Mouse (Mus musculus): Measurements from ENCODE around the gene Kdm2b. TPM values are rescaled to one million over a fixed set of nuclear protein-coding genes. Genes with fewer than 3 reads are reported as not detected.

Gene Kdm2b
- total and polyA plus RNA-seq, 3 experiments, result 29.2 to 48.9 TPM; not detected in 1

DNA sequence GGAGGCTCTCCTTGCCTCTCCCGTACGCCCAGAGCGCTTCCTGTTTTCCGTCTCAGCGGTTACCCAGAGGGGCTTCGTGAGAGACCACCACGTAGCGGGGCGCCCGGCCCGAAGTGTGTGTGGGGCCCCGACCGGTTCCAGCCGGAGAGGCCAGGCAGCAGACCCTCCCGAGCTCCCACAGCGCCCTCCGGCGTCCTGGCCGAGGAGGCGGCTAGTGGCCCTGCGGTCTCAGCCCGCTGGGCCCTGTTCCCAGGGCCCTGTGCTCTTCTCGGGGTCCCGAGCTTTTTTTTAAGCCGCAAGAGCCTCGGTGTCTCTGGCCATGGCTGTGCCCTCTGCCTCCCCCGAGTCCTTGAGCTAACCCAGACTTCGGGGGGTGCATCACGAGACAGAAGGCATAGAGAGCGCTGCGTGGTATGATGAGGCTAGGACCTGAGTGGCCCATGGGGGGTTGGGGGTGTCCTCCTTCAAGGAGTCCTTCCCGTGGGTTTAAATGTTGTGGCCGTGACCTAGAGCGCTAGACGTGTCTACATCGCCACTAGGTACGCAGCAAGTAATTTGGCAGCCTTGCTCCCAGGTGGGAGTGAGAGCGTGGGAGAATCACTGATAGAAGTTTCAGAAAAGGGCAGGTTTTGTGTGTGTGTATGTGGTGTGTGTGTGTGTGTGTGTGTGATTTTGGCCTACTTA, 139.2 kb downstream of the Kdm2b start:
- Histone ChIP-seq H3K27ac (ENCODE audit: control insufficient read depth, low read depth, low read length) (peak overlapping the region; percentile 61), H3K9ac (ENCODE audit: control insufficient read depth, low read depth, low read length, poor library complexity, severe bottlenecking) (peak overlapping the region; percentile 91), H3K27me3 (ENCODE audit: control insufficient read depth in 1 of 2, insufficient read depth in 2 of 2, low read length in 2 of 2) (no peaks in the 10 kb centered on the region), H3K36me3 (ENCODE audit: control insufficient read depth in 1 of 2, insufficient read depth in 2 of 2, low read length in 2 of 2) (peaks cover 0 to 15% of the 10 kb centered on the region in 2 experiments; a peak in 2 of 4 replicates), H3K4me1 (ENCODE audit: control insufficient read depth in 1 of 2, insufficient read depth in 2 of 2, low read length in 2 of 2) (peaks cover 5 to 13% of the 10 kb centered on the region in 2 experiments; a peak in 3 of 4 replicates), H3K4me3 (ENCODE audit: control insufficient read depth in 1 of 2, insufficient read depth in 1 of 2, low read depth in 2 of 2, low read length in 2 of 2) (peak overlapping the region; percentile 82 to 89), H3K9me3 (replicated peaks; ENCODE audit: insufficient read depth, low read length) (no peaks in the 10 kb centered on the region), H3K79me2 (ENCODE audit: control insufficient read depth, insufficient read depth, low read length, poor library complexity) (peaks cover 16% of the 10 kb centered on the region)
- DNase-seq (ENCODE audit: low read depth, low spot score), result no peak
- peak in 2 of 3 experiments; percentile 33 to 45; a peak in 3 of 6 replicates for TF ChIP-seq CTCF (IDR thresholded peaks at IDR 0.05 in 2 of 3, conservative IDR thresholded peaks at IDR 0.05 in 1 of 3; ENCODE audit: control insufficient read depth in 1 of 3, insufficient read depth in 1 of 3, low read depth in 2 of 3, low read length in 3 of 3, poor library complexity in 1 of 3, severe bottlenecking in 1 of 3)
- 0 out of 2 replicates have a peak, but pooled peaks have one; percentile 0 for TF ChIP-seq MAZ (IDR thresholded peaks at IDR 0.05; ENCODE audit: low read depth, low read length)
- TF ChIP-seq POLR2AphosphoS5 (IDR thresholded peaks at IDR 0.05; ENCODE audit: borderline replicate concordance, low read depth, low read length), result 0 out of 2 replicates have a peak, but pooled peaks have one; percentile 8
- TF ChIP-seq TAL1 (IDR thresholded peaks at IDR 0.05; ENCODE audit: low read length), result no peak
- 0 out of 2 replicates have a peak, but pooled peaks have one; percentile 7 for TF ChIP-seq MXI1 (IDR thresholded peaks at IDR 0.05; ENCODE audit: low read depth, low read length)

DNA sequence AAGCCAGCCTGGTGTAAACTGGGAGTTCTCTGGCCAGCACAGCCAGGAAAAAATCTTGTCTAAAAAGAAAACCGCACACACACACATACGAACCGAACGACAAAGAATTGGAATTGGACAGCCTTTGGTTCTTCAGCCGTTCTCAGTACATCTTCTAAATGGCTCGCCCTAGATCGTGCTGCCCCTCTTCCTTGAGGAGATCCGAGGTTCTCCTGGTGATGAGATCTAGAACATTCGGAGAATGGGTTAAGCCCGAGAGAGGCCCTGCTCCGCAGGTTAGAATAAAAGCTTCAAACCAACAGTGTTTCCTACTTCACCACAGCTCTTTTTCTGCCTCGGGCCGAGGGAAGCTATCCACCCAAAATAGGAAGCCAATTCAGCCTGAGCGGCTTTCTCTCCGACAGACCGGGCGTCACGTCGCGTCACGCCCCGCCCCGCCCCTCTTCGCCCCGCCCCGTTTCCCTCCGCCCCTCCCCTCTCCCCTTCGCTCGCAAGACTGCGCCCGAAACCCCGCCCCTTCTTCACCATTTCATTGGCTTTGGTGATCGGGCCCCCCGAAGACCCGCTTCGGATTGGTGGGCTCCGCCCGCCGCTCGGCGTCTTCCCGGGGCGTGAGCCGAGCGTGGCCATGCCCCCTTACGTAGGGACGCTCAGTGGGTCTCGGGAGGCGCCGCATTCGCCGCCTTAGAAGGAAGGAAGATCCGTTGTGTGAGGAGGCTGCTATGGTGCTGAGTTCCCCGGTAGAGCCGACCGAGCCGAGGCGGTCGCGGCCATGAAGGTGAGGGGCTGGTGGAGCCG, 139.9 kb downstream of the Kdm2b start, which contains the start of gene Rnf34:
TSS of gene Rnf34 (plus strand) at position 528 of the 798 bp plus-strand sequence.
- no peaks in the 10 kb centered on the region for H3K9me3 ChIP-seq (replicated peaks; ENCODE audit: insufficient read depth, low read length)
- H3K79me2 ChIP-seq (ENCODE audit: control insufficient read depth, insufficient read depth, low read length, poor library complexity), result peaks cover 16% of the 10 kb centered on the region
- H3K4me1 ChIP-seq (ENCODE audit: control insufficient read depth in 1 of 2, insufficient read depth in 2 of 2, low read length in 2 of 2), result peaks cover 5 to 13% of the 10 kb centered on the region in 2 experiments; a peak in 3 of 4 replicates
- peak within 1 kb of the TSS; percentile 93 to 98 for H3K4me3 ChIP-seq (ENCODE audit: control insufficient read depth in 1 of 2, insufficient read depth in 1 of 2, low read depth in 2 of 2, low read length in 2 of 2)
- H3K27ac ChIP-seq (ENCODE audit: control insufficient read depth, low read depth, low read length), result peak within 1 kb of the TSS; percentile 84
- H3K27me3 ChIP-seq (ENCODE audit: control insufficient read depth in 1 of 2, insufficient read depth in 2 of 2, low read length in 2 of 2), result no peaks in the 10 kb centered on the region
- H3K9ac ChIP-seq (ENCODE audit: control insufficient read depth, low read depth, low read length, poor library complexity, severe bottlenecking), result peak within 1 kb of the TSS; percentile 91
- DNase-seq (ENCODE audit: low read depth, low spot score), result peak; percentile 98
- peaks cover 0 to 15% of the 10 kb centered on the region in 2 experiments; a peak in 2 of 4 replicates for H3K36me3 ChIP-seq (ENCODE audit: control insufficient read depth in 1 of 2, insufficient read depth in 2 of 2, low read length in 2 of 2)
- peak; percentile 10; the same call in 1 of the 2 replicates for TF ChIP-seq MAX (IDR thresholded peaks at IDR 0.05; ENCODE audit: low read length)
- TF ChIP-seq MAZ (IDR thresholded peaks at IDR 0.05; ENCODE audit: low read depth, low read length), result no peak; the same call in none of the 2 replicates
- TF ChIP-seq NELFE (IDR thresholded peaks at IDR 0.05; ENCODE audit: low read depth, low read length), result peak; percentile 99
- TF ChIP-seq SIN3A (IDR thresholded peaks at IDR 0.05; ENCODE audit: low read length), result peak; percentile 80
- no peak for TF ChIP-seq USF2 (IDR thresholded peaks at IDR 0.05; ENCODE audit: borderline replicate concordance in 1 of 2, insufficient read depth in 1 of 2, low read depth in 1 of 2, low read length in 2 of 2)
- TF ChIP-seq MXI1 (IDR thresholded peaks at IDR 0.05; ENCODE audit: low read depth, low read length), result peak; percentile 47
- no peak for TF ChIP-seq GABPA (IDR thresholded peaks at IDR 0.05; ENCODE audit: low read depth, low read length)
- TF ChIP-seq RCOR1 (IDR thresholded peaks at IDR 0.05; ENCODE audit: low read depth, low read length), result no peak
- TF ChIP-seq KAT2A (conservative IDR thresholded peaks at IDR 0.05; ENCODE audit: low read depth, low read length), result no peak
- no peak for TF ChIP-seq TAL1 (IDR thresholded peaks at IDR 0.05; ENCODE audit: low read length)
- TF ChIP-seq TBP (IDR thresholded peaks at IDR 0.05; ENCODE audit: low read depth, low read length), result peak; percentile 88
- TF ChIP-seq MYB (IDR thresholded peaks at IDR 0.05; ENCODE audit: low read depth, low read length), result no peak
- TF ChIP-seq ZMIZ1 (IDR thresholded peaks at IDR 0.05; ENCODE audit: low read depth, low read length), result peak; percentile 96
- no peak for TF ChIP-seq CHD1 (IDR thresholded peaks at IDR 0.05; ENCODE audit: low read depth, low read length)
- no peak for TF ChIP-seq BHLHE40 (IDR thresholded peaks at IDR 0.05; ENCODE audit: borderline replicate concordance, low read depth, low read length)
- 0 out of 2 replicates have a peak, but pooled peaks have one; percentile 21 for TF ChIP-seq GATA1 (IDR thresholded peaks at IDR 0.05; ENCODE audit: low read depth, low read length)
- no peak for TF ChIP-seq ELF1 (IDR thresholded peaks at IDR 0.05; ENCODE audit: low read depth, low read length)
- no peak for TF ChIP-seq MEF2A (IDR thresholded peaks at IDR 0.05; ENCODE audit: extremely low read depth, insufficient replicate concordance, low read depth, low read length, poor library complexity, severe bottlenecking)
- TF ChIP-seq CHD2 (IDR thresholded peaks at IDR 0.05; ENCODE audit: low read length), result no peak
- no peak for TF ChIP-seq UBTF (IDR thresholded peaks at IDR 0.05; ENCODE audit: borderline replicate concordance, insufficient read depth, low read depth, low read length)
- TF ChIP-seq POLR2A (IDR thresholded peaks at IDR 0.05; ENCODE audit: control insufficient read depth in 1 of 2, insufficient read depth in 1 of 2, low read depth in 1 of 2, low read length in 2 of 2, poor library complexity in 1 of 2), result peak; percentile 96 to 99
- no peak for TF ChIP-seq ETS1 (IDR thresholded peaks at IDR 0.05; ENCODE audit: low read depth, low read length)
- TF ChIP-seq USF1 (IDR thresholded peaks at IDR 0.05; ENCODE audit: low read depth, low read length), result no peak; the same call in 1 of the 2 replicates
- no peak for TF ChIP-seq RAD21 (IDR thresholded peaks at IDR 0.05; ENCODE audit: low read depth, low read length)
- peak; percentile 70 for TF ChIP-seq HCFC1 (IDR thresholded peaks at IDR 0.05; ENCODE audit: low read depth, low read length)

All from MEL (cell line).